Mouse (Mus musculus): ENCODE data around the gene Cyp3a59.
"Not testable (repeated sequence)": the region's sequence is repeated elsewhere in the genome, so short reads cannot be mapped to it uniquely, and the experiment has no call there.

- TF ChIP-seq CTCF (IDR thresholded peaks at IDR 0.05 in 2 of 3, conservative IDR thresholded peaks at IDR 0.05 in 1 of 3; ENCODE audit: control insufficient read depth in 1 of 3, insufficient read depth in 1 of 3, low read depth in 2 of 3, low read length in 3 of 3, poor library complexity in 1 of 3, severe bottlenecking in 1 of 3); EP300 (IDR thresholded peaks at IDR 0.05; ENCODE audit: low read depth in 1 of 2, low read length in 2 of 2); MXI1 (IDR thresholded peaks at IDR 0.05; ENCODE audit: low read depth, low read length); POLR2A (IDR thresholded peaks at IDR 0.05; ENCODE audit: control insufficient read depth in 1 of 2, insufficient read depth in 1 of 2, low read depth in 1 of 2, low read length in 2 of 2, poor library complexity in 1 of 2): not testable (repeated sequence)
Measured at GRCm38 (mm10) chr5:146078945-146079344, at the start of gene Cyp3a59.
